Mouse (Mus musculus): Measurements from ENCODE around the gene Casq2. TPM values are rescaled to one million over a fixed set of nuclear protein-coding genes. Genes with fewer than 3 reads are reported as not detected.

The Casq2 gene
- total RNA-seq, 4 experiments from 2014 or later: 1.3 to 3.0 (median 1.8) TPM

GRCm38 (mm10) chr3:102131627-102132324 is 45.6 kb downstream of the Casq2 start:
- no peak for DNase-seq (ENCODE audit: low spot score in 2 of 2)

- no peak for DNase-seq (ENCODE audit: low spot score in 2 of 2)
Observed at GRCm38 (mm10) chr3:102135389-102136113, 49.3 kb downstream of the Casq2 start.

- DNase-seq (ENCODE audit: low spot score in 2 of 2): no peak
Observed at GRCm38 (mm10) chr3:102137158-102137557, 50.9 kb downstream of the Casq2 start.

- no peak for DNase-seq (ENCODE audit: low spot score in 2 of 2)
Observed at GRCm38 (mm10) chr3:102138899-102139298, 52.7 kb downstream of the Casq2 start.

- DNase-seq (ENCODE audit: low spot score in 2 of 2): no peak
Observed at GRCm38 (mm10) chr3:102140606-102141005, 54.4 kb downstream of the Casq2 start.

GRCm38 (mm10) chr3:102141451-102141850 is 55.2 kb downstream of the Casq2 start:
- no peak for DNase-seq (ENCODE audit: low spot score in 2 of 2)

GRCm38 (mm10) chr3:102141893-102142292 is 55.7 kb downstream of the Casq2 start:
- DNase-seq (ENCODE audit: low spot score in 2 of 2): peak in 1 of 2 experiments; percentile 16

- DNase-seq (ENCODE audit: low spot score in 2 of 2): no peak
Observed at GRCm38 (mm10) chr3:102142947-102143346, 56.7 kb downstream of the Casq2 start.

GRCm38 (mm10) chr3:102143536-102143935 is 57.3 kb downstream of the Casq2 start:
- no peak for DNase-seq (ENCODE audit: low spot score in 2 of 2)

- DNase-seq (ENCODE audit: low spot score in 2 of 2): no peak
Observed at GRCm38 (mm10) chr3:102144401-102144800, 58.2 kb downstream of the Casq2 start.

- no peak for DNase-seq (ENCODE audit: low spot score in 2 of 2)
Observed at GRCm38 (mm10) chr3:102145645-102146386, 59.6 kb downstream of the Casq2 start.

GRCm38 (mm10) chr3:102146428-102146827 is 60.2 kb downstream of the Casq2 start:
- DNase-seq (ENCODE audit: low spot score in 2 of 2): no peak

GRCm38 (mm10) chr3:102147189-102147588 is 61.0 kb downstream of the Casq2 start:
- no peak for DNase-seq (ENCODE audit: low spot score in 2 of 2)

GRCm38 (mm10) chr3:102149941-102150340 is 63.7 kb downstream of the Casq2 start:
- no peak for DNase-seq (ENCODE audit: low spot score in 2 of 2)

- no peak for DNase-seq (ENCODE audit: low spot score in 2 of 2)
Observed at GRCm38 (mm10) chr3:102151850-102152249, 65.6 kb downstream of the Casq2 start.

- no peak for DNase-seq (ENCODE audit: low spot score in 2 of 2)
Observed at GRCm38 (mm10) chr3:102152471-102152870, 66.3 kb downstream of the Casq2 start.

- no peak for DNase-seq (ENCODE audit: low spot score in 2 of 2)
Observed at GRCm38 (mm10) chr3:102152872-102153271, 66.7 kb downstream of the Casq2 start.

- no peak for DNase-seq (ENCODE audit: low spot score in 2 of 2)
Observed at GRCm38 (mm10) chr3:102154107-102154506, 67.9 kb downstream of the Casq2 start.

- no peak for DNase-seq (ENCODE audit: low spot score in 2 of 2)
Observed at GRCm38 (mm10) chr3:102156737-102157136, 70.5 kb downstream of the Casq2 start.

GRCm38 (mm10) chr3:102157652-102158051 is 71.4 kb downstream of the Casq2 start:
- DNase-seq (ENCODE audit: low spot score in 2 of 2): no peak

- no peak for DNase-seq (ENCODE audit: low spot score in 2 of 2)
Observed at GRCm38 (mm10) chr3:102158759-102159422, 72.7 kb downstream of the Casq2 start.

Measured in left cerebral cortex, adult 8-10 months (tissue).